In genomic region chr14:46970673-46971072, GRCm38 (mm10) we compare ENCODE assay signal across 8 mouse cellular contexts.
DNase-seq lines count a peak whose midpoint lies in the region.

No protein-coding gene starts in this region.

- DNase-seq in cerebellum, adult 11 months: peak; percentile 31
- DNase-seq in cerebellum, adult 8-10 months: no peak
- peak; percentile 63 for DNase-seq in kidney, postnatal 10 days
- DNase-seq in kidney, adult 11 months: no peak
- DNase-seq in cerebellum, adult 18-20 months: peak; percentile 45 to 50
- peak; percentile 59 to 66 for DNase-seq in layer of hippocampus, postnatal 10 days (ENCODE audit: low spot score in 2 of 2)
- DNase-seq in testis, postnatal 14 days (ENCODE audit: low spot score): no peak
- no peak for DNase-seq in ovary, adult 18-20 months (ENCODE audit: low spot score)

Comparison
In these comparisons a context has a peak if more than half of its experiments do, and no peak if none do; other contexts are left out.
1. DNase-seq: peak in cerebellum, adult 11 months (single experiment), kidney, postnatal 10 days (single experiment), cerebellum, adult 18-20 months (2 of 2) and layer of hippocampus, postnatal 10 days (2 of 2); none in cerebellum, adult 8-10 months (single experiment), kidney, adult 11 months (single experiment), testis, postnatal 14 days (single experiment) and ovary, adult 18-20 months (single experiment).